Mouse (Mus musculus) liver, postnatal 0 days (tissue): ENCODE results near the gene Gm10840.

Experiments
- CTCF ChIP-seq: sonication (generic); IDR thresholded peaks from 2 replicates; pipeline ENCODE4 v1.5.1; 2016; ENCODE audit warnings: antibody characterized with exemption, low read depth
- EP300 ChIP-seq: IDR thresholded peaks from 2 replicates; pipeline ENCODE4 v1.6.1; 2016; ENCODE audit warnings: antibody characterized with exemption, low read depth, mild to moderate bottlenecking

GRCm38 (mm10) chr11:106178036-106178782 lies 17.6 kb downstream of the Gm10840 start:
- no peak for TF ChIP-seq CTCF
- 0 out of 2 replicates have a peak, but pooled peaks have one; percentile 34 for TF ChIP-seq EP300
